Mouse (Mus musculus) midbrain, embryonic 14.5 days (tissue): ENCODE measurements around the gene Aldh3b2. TPM values are rescaled to one million over a fixed set of nuclear protein-coding genes. Genes with fewer than 3 reads are reported as not detected.
"Not testable (repeated sequence)": the region's sequence is repeated elsewhere in the genome, so short reads cannot be mapped to it uniquely, and the experiment has no call there.

Experiments used
- ATAC-seq: fragments of 200-750 bp; cut with Nextera tagmentation; 2 replicates; pipeline ENCODE4 v1.8.0; 2017; ENCODE audit warnings: moderate number of reproducible peaks, moderate library complexity; ENCODE audit not compliant: low FRiP score, low TSS enrichment
- DNase-seq: peaks from one replicate; pipeline ENCODE4 v3.0.0-alpha.2; 2015
- H3K27ac ChIP-seq: fragments of 300-500 bp; sonication (generic); replicated peaks from 2 replicates; pipeline ENCODE4 v1.5.1; 2014; ENCODE audit warnings: mild to moderate bottlenecking, low read depth, low read length, moderate library complexity
- H3K27me3 ChIP-seq: fragments of 300-500 bp; sonication (generic); 2 replicates; pipeline ENCODE4 v1.6.1; 2014; ENCODE audit warnings: low read length, control low read depth, mixed read lengths; ENCODE audit not compliant: control insufficient read depth, insufficient read depth
- H3K36me3 ChIP-seq: fragments of 300-500 bp; sonication (generic); 2 replicates; pipeline ENCODE4 v1.6.1; 2014; ENCODE audit warnings: low read length, control low read depth; ENCODE audit not compliant: control insufficient read depth, insufficient read depth
- H3K4me1 ChIP-seq: fragments of 300-500 bp; sonication (generic); 2 replicates; pipeline ENCODE4 v1.6.1; 2014; ENCODE audit warnings: mild to moderate bottlenecking, antibody characterized with exemption, low read length, control low read depth; ENCODE audit not compliant: control insufficient read depth, insufficient read depth
- H3K4me2 ChIP-seq: fragments of 300-500 bp; sonication (generic); 2 replicates; pipeline ENCODE4 v1.6.1; 2014; ENCODE audit warnings: mild to moderate bottlenecking, low read length, moderate library complexity
- H3K4me3 ChIP-seq: fragments of 300-500 bp; sonication (generic); replicated peaks from 2 replicates; pipeline ENCODE4 v1.5.1; 2014; ENCODE audit warnings: low read depth, low read length
- H3K9ac ChIP-seq: fragments of 300-500 bp; sonication (generic); replicated peaks from 2 replicates; pipeline ENCODE4 v1.6.1; 2014; ENCODE audit warnings: mild to moderate bottlenecking, low read length, moderate library complexity
- H3K9me3 ChIP-seq: fragments of 300-500 bp; sonication (generic); 2 replicates; pipeline ENCODE4 v1.6.1; 2016; ENCODE audit warnings: low read length, control low read depth, mixed read lengths; ENCODE audit not compliant: control insufficient read depth
- WGBS: fragments of 180-500 bp; shearing (Covaris S2); extraction: QIAGEN DNeasy Blood & Tissue Kit; methylation state at CpG from one replicate; pipeline ENCODE4 v1.1.7; 2014; 5-methylcytosine and 5-hydroxymethylcytosine counted together
- polyA plus RNA-seq: library from polyadenylated mRNA; unstranded; fragments of >200 nt; fragmentation: Nextera tagmentation; extraction: Ambion mirVana; gene quantifications from 2 replicates; pipeline ENCODE4 v1.2.1, GENCODE M21; 2014

Gene Aldh3b2
- polyA plus RNA-seq, 1 experiment from 2014 or later = 0.16 TPM

- Histone ChIP-seq H3K9me3 (no peaks in the 10 kb centered on the region), H3K27me3 (no peaks in the 10 kb centered on the region), H3K4me2 (no peak overlapping the region), H3K36me3 (no peaks in the 10 kb centered on the region), H3K4me3 (no peak overlapping the region), H3K27ac (no peak overlapping the region), H3K4me1 (no peaks in the 10 kb centered on the region), H3K9ac (no peak overlapping the region)
- WGBS = 60% methylated on average over 4 of the region's 4 CpGs
- DNase-seq = no peak
- ATAC-seq = no peak
Observed at GRCm38 (mm10) chr19:3955804-3956203, 16.3 kb upstream of the Aldh3b2 start.

GRCm38 (mm10) chr19:3957296-3958036 lies 14.7 kb upstream of the Aldh3b2 start:
- H3K4me1 ChIP-seq, H3K4me2 ChIP-seq, DNase-seq, H3K4me3 ChIP-seq, H3K27me3 ChIP-seq, H3K36me3 ChIP-seq, ATAC-seq, H3K9me3 ChIP-seq, H3K9ac ChIP-seq, H3K27ac ChIP-seq: not testable (repeated sequence)
- WGBS = 79% methylated on average over 5 of the region's 5 CpGs

- no peaks in the 10 kb centered on the region for H3K27me3 ChIP-seq
- DNase-seq (no peak), ATAC-seq (no peak)
- no peak within 1 kb of the TSS for H3K4me2 ChIP-seq
- no peaks in the 10 kb centered on the region for H3K9me3 ChIP-seq
- no peaks in the 10 kb centered on the region for H3K4me1 ChIP-seq
- 79% methylated on average over 4 of the region's 4 CpGs for WGBS
- H3K36me3 ChIP-seq = no peaks in the 10 kb centered on the region
- H3K9ac ChIP-seq = no peak within 1 kb of the TSS
- H3K27ac ChIP-seq = no peak within 1 kb of the TSS
- no peak within 1 kb of the TSS for H3K4me3 ChIP-seq
Observed at GRCm38 (mm10) chr19:3958470-3958869, 13.7 kb upstream of the Aldh3b2 start, which contains the start of gene Aldh3b3. Gene Aldh3b3 (plus strand): TSS chr19:3958645.

- no peaks in the 10 kb centered on the region for H3K4me1 ChIP-seq
- no peak overlapping the region for H3K27ac ChIP-seq
Observed at GRCm38 (mm10) chr19:3959030-3959429, 13.1 kb upstream of the Aldh3b2 start.

GRCm38 (mm10) chr19:3960211-3960610 lies 11.9 kb upstream of the Aldh3b2 start:
- DNase-seq = no peak
- Histone ChIP-seq H3K4me1 (no peaks in the 10 kb centered on the region), H3K9ac (no peak overlapping the region), H3K4me2 (no peak overlapping the region), H3K27me3 (no peaks in the 10 kb centered on the region), H3K36me3 (no peaks in the 10 kb centered on the region), H3K27ac (no peak overlapping the region), H3K9me3 (no peaks in the 10 kb centered on the region), H3K4me3 (no peak overlapping the region)
- ATAC-seq = no peak
- WGBS = 90% methylated on average over 5 of the region's 5 CpGs

More at GRCm38 (mm10) chr19:3959030-3959429, 13.1 kb upstream of the Aldh3b2 start:
- H3K27me3 ChIP-seq = no peaks in the 10 kb centered on the region
- ATAC-seq = no peak
- no peak for DNase-seq
- H3K4me3 ChIP-seq = no peak overlapping the region
- H3K9me3 ChIP-seq = no peaks in the 10 kb centered on the region
- H3K9ac ChIP-seq = no peak overlapping the region
- no peak overlapping the region for H3K4me2 ChIP-seq
- no peaks in the 10 kb centered on the region for H3K36me3 ChIP-seq

GRCm38 (mm10) chr19:3961805-3962204 lies 10.3 kb upstream of the Aldh3b2 start:
- H3K9me3 ChIP-seq, H3K4me2 ChIP-seq, H3K27ac ChIP-seq, ATAC-seq, H3K4me3 ChIP-seq, H3K36me3 ChIP-seq, H3K9ac ChIP-seq, H3K27me3 ChIP-seq, DNase-seq, H3K4me1 ChIP-seq: not testable (repeated sequence)
- 83% methylated on average over 6 of the region's 6 CpGs for WGBS

GRCm38 (mm10) chr19:3962469-3962868 lies 9.7 kb upstream of the Aldh3b2 start:
- Histone ChIP-seq H3K4me1 (no peaks in the 10 kb centered on the region), H3K4me3 (no peak overlapping the region), H3K36me3 (no peaks in the 10 kb centered on the region), H3K4me2 (no peak overlapping the region), H3K27ac (no peak overlapping the region), H3K27me3 (no peaks in the 10 kb centered on the region), H3K9me3 (no peaks in the 10 kb centered on the region), H3K9ac (no peak overlapping the region)
- DNase-seq (no peak), ATAC-seq (no peak)
- WGBS = 11% methylated on average over 2 of the region's 2 CpGs

- Histone ChIP-seq H3K4me2 (no peak overlapping the region), H3K27me3 (no peaks in the 10 kb centered on the region), H3K9ac (no peak overlapping the region), H3K36me3 (no peaks in the 10 kb centered on the region), H3K4me3 (no peak overlapping the region), H3K4me1 (no peaks in the 10 kb centered on the region), H3K27ac (no peak overlapping the region), H3K9me3 (no peaks in the 10 kb centered on the region)
- ATAC-seq = no peak
- no peak for DNase-seq
- WGBS = 75% methylated on average over 4 of the region's 4 CpGs
Observed at GRCm38 (mm10) chr19:3964030-3964429, 8.1 kb upstream of the Aldh3b2 start.

- WGBS = 68% methylated on average over 11 of the region's 11 CpGs
- no peak overlapping the region for H3K9ac ChIP-seq
- no peaks in the 10 kb centered on the region for H3K27me3 ChIP-seq
- H3K4me2 ChIP-seq = no peak overlapping the region
- no peak for ATAC-seq
- H3K9me3 ChIP-seq = no peaks in the 10 kb centered on the region
- no peak overlapping the region for H3K27ac ChIP-seq
- no peak for DNase-seq
- H3K4me1 ChIP-seq = no peaks in the 10 kb centered on the region
- H3K36me3 ChIP-seq = no peaks in the 10 kb centered on the region
- no peak overlapping the region for H3K4me3 ChIP-seq
Observed at GRCm38 (mm10) chr19:3966330-3967075, 5.6 kb upstream of the Aldh3b2 start.
